ENCODE assay signal across 10 mouse cellular contexts in the genomic region with DNA sequence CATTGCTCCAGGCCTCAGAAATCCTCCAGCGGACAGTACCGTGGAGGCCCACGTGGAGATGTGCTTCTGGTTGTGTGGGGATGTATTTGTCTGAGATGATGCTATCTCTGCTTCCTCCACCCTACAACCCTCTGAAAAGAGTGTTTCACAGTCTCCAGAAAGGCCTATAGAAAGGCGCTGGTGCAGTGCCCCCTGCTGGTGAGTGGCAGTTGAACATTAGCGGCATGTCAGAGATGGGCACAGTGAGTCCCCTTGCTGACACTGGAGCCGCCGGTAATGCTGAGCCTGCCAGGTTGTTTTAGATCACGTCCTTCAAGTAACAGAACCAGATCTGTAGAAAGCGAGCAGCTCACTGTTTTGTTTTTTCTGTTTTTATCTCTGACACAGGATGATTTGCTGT.
DNase-seq lines count a peak whose midpoint lies in the region; ATAC-seq and TF ChIP-seq lines count a peak whose summit lies in the region.
"Had no signal": no experiment of that assay in that cellular context is flagged by ENCODE, and none has a peak within 500 bp of the region (broad histone marks: within the 10 kb centered on the region; RNA-seq: fewer than 3 reads in every experiment).

No protein-coding gene starts in this region.

- H3K27ac ChIP-seq in heart, postnatal 0 days (ENCODE audit: low read depth), result no peak overlapping the region
- no peak overlapping the region for H3K27ac ChIP-seq in embryonic facial prominence, embryonic 11.5 days (replicated peaks; ENCODE audit: low read depth, low read length)
- H3K27ac ChIP-seq: heart, embryonic 15.5 days; liver, embryonic 13.5 days had no signal

- no peaks in the 10 kb centered on the region for H3K36me3 ChIP-seq in heart, postnatal 0 days (replicated peaks; ENCODE audit: control insufficient read depth, insufficient read depth, low read length)
- no peaks in the 10 kb centered on the region for H3K36me3 ChIP-seq in embryonic facial prominence, embryonic 11.5 days (replicated peaks; ENCODE audit: control insufficient read depth, insufficient read depth, low read depth, low read length)
- H3K36me3 ChIP-seq: heart, embryonic 15.5 days; liver, embryonic 13.5 days had no signal

- 63% methylated on average over 9 of the region's 9 CpGs for WGBS in heart, postnatal 0 days
- 47% methylated on average over 9 of the region's 9 CpGs for WGBS in embryonic facial prominence, embryonic 11.5 days

- no peaks in the 10 kb centered on the region for H3K9me3 ChIP-seq in heart, postnatal 0 days (replicated peaks; ENCODE audit: control insufficient read depth, low read length)
- no peaks in the 10 kb centered on the region for H3K9me3 ChIP-seq in embryonic facial prominence, embryonic 11.5 days (replicated peaks; ENCODE audit: control insufficient read depth, low read length)
- H3K9me3 ChIP-seq: heart, embryonic 15.5 days; liver, embryonic 13.5 days had no signal

- no peak for ATAC-seq in heart, postnatal 0 days (ENCODE audit: insufficient read depth, low read depth)
- ATAC-seq in embryonic facial prominence, embryonic 11.5 days (replicated peaks; ENCODE audit: insufficient number of reproducible peaks, low FRiP score, low TSS enrichment, low read depth), result no peak
- ATAC-seq in erythroid progenitor cell, adult 5-6 weeks (replicated peaks; ENCODE audit: low FRiP score, poor library complexity, severe bottlenecking), result no peak

- H3K9ac ChIP-seq in heart, postnatal 0 days (replicated peaks; ENCODE audit: low read depth, low read length), result no peak overlapping the region
- H3K9ac ChIP-seq in embryonic facial prominence, embryonic 11.5 days (replicated peaks; ENCODE audit: low read length), result no peak overlapping the region
- H3K9ac ChIP-seq: heart, embryonic 15.5 days; liver, embryonic 13.5 days had no signal

- TF ChIP-seq EP300 in heart, postnatal 0 days (IDR thresholded peaks at IDR 0.05; ENCODE audit: low read depth), result no peak

- DNase-seq in heart, postnatal 0 days (ENCODE audit: low spot score), result no peak
- DNase-seq in heart, adult 9 months (ENCODE audit: low spot score in 2 of 2), result no peak
- peak; percentile 20 for DNase-seq in ovary, adult 18-20 months (ENCODE audit: low spot score)
- DNase-seq in ovary, postnatal 14 days (ENCODE audit: low spot score), result no peak
- DNase-seq in adipocyte (ENCODE audit: low spot score), result peak; percentile 16
- DNase-seq in embryonic facial prominence, embryonic 11.5 days (ENCODE audit: low spot score), result peak; percentile 62
- peak; percentile 78 for DNase-seq in retina, postnatal 1 day
- DNase-seq: liver, embryonic 13.5 days had no signal

- peak; percentile 31 for TF ChIP-seq CTCF in heart, postnatal 0 days (IDR thresholded peaks at IDR 0.05; ENCODE audit: low read depth)

- no peak overlapping the region for H3K4me3 ChIP-seq in heart, postnatal 0 days (ENCODE audit: low read depth, low read length)
- no peak overlapping the region for H3K4me3 ChIP-seq in embryonic facial prominence, embryonic 11.5 days (ENCODE audit: low read depth, low read length)
- H3K4me3 ChIP-seq: heart, embryonic 15.5 days; liver, embryonic 13.5 days had no signal

- H3K4me2 ChIP-seq in heart, postnatal 0 days (ENCODE audit: low read depth, low read length), result no peak overlapping the region
- H3K4me2 ChIP-seq in embryonic facial prominence, embryonic 11.5 days (ENCODE audit: low read depth, low read length), result no peak overlapping the region
- H3K4me2 ChIP-seq: heart, embryonic 15.5 days; liver, embryonic 13.5 days had no signal

- H3K4me1 ChIP-seq in heart, postnatal 0 days (ENCODE audit: control insufficient read depth, insufficient read depth), result no peaks in the 10 kb centered on the region
- H3K4me1 ChIP-seq in embryonic facial prominence, embryonic 11.5 days (ENCODE audit: control insufficient read depth, insufficient read depth, low read length), result no peaks in the 10 kb centered on the region
- H3K4me1 ChIP-seq: heart, embryonic 15.5 days; liver, embryonic 13.5 days had no signal

- H3K27me3 ChIP-seq in heart, postnatal 0 days (ENCODE audit: control insufficient read depth, insufficient read depth, low read length), result no peaks in the 10 kb centered on the region
- no peaks in the 10 kb centered on the region for H3K27me3 ChIP-seq in embryonic facial prominence, embryonic 11.5 days (ENCODE audit: control insufficient read depth, insufficient read depth, low read length)
- H3K27me3 ChIP-seq: heart, embryonic 15.5 days; liver, embryonic 13.5 days had no signal

Comparison
In these comparisons a context has a peak if more than half of its experiments do, and no peak if none do; other contexts are left out.
1. DNase-seq: peak in ovary, adult 18-20 months (single experiment), adipocyte (single experiment), embryonic facial prominence, embryonic 11.5 days (single experiment) and retina, postnatal 1 day (single experiment); none in heart, postnatal 0 days (single experiment), heart, adult 9 months (0 of 2) and ovary, postnatal 14 days (single experiment).